Mouse (Mus musculus) erythroblast, embryonic 14.5 days (primary cell): ENCODE data around the gene Kansl2. TPM values are rescaled to one million over a fixed set of nuclear protein-coding genes. Genes with fewer than 3 reads are reported as not detected.

Experiments
- H3K27me3 ChIP-seq: 2 replicates; pipeline ENCODE4 v1.6.1; 2012; ENCODE audit warnings: inconsistent platforms; ENCODE audit not compliant: control insufficient read depth
- H3K36me3 ChIP-seq: 2 replicates; pipeline ENCODE4 v1.6.1; 2012; ENCODE audit warnings: mild to moderate bottlenecking, inconsistent platforms; ENCODE audit not compliant: control insufficient read depth
- H3K4me1 ChIP-seq: 2 replicates; pipeline ENCODE4 v1.6.1; 2012; ENCODE audit warnings: inconsistent platforms; ENCODE audit not compliant: control insufficient read depth
- H3K4me3 ChIP-seq: replicated peaks from 2 replicates; pipeline ENCODE3; 2012; ENCODE audit warnings: moderate library complexity, mild to moderate bottlenecking, inconsistent platforms
- H3K9me3 ChIP-seq: 2 replicates; pipeline ENCODE4 v1.6.1; 2012; ENCODE audit warnings: low read length, inconsistent platforms, mixed read lengths; ENCODE audit not compliant: control insufficient read depth
- GATA1 ChIP-seq: IDR thresholded peaks from 2 replicates; pipeline ENCODE4 v1.6.1; 2012; ENCODE audit warnings: low read length, inconsistent platforms, mixed read lengths
- TAL1 ChIP-seq: IDR thresholded peaks from 3 replicates; pipeline ENCODE4 v1.6.1; 2012; ENCODE audit warnings: low read length, inconsistent platforms, mixed read lengths
- polyA plus RNA-seq: library from polyadenylated mRNA; stranded (reverse); fragments of >175 nt; gene quantifications from 2 replicates; pipeline ENCODE4 v1.2.3, GENCODE M21; 2012

The Kansl2 gene
- polyA plus RNA-seq, result 2.3 and 2.7 TPM in 2 replicates

DNA sequence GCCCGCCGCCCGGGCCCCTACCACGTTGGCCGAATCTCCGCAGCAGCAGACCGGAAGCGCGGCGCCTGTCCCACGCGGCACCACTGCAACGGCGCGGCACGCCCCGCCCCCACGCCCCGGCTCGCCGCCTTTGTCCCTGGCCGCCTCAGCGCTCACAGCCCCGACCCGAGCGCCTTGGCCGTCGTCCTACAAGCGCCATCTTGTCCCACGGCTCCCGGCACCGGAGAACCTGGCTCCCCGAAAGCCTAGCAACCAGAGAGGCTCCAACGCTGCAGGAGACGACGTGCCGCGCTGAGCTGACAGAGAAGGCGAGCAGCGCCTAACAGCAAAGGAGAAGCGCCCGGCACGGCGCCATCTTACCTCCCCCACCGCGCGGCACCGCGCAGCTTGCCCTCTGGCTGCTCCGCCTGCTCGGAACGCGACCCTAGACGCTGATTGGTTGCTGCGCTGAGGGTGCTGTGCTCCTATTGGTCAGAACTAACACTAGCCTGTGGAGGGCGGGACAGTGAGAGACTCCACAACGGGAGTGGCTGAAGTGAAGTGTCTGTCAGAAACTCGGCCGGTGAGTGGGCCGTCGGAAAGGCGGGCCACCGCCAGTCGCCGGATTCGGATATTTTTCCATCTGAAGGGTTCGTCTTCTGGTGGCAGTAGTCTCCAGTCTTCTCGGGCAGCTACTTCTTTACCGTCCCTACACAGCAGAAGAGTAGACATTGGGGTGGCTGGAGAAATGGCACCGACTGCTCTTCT lies at the start of gene Kansl2:
TSS of gene Kansl2 (minus strand) at position 384 of the 747 bp plus-strand sequence.
- peaks cover 55% of the 10 kb centered on the region for H3K36me3 ChIP-seq
- no peaks in the 10 kb centered on the region for H3K27me3 ChIP-seq
- H3K4me3 ChIP-seq, result peak within 1 kb of the TSS; percentile 78
- TF ChIP-seq TAL1 (no peak), GATA1 (no peak)
- no peaks in the 10 kb centered on the region for H3K9me3 ChIP-seq
- peaks cover 30% of the 10 kb centered on the region for H3K4me1 ChIP-seq

DNA sequence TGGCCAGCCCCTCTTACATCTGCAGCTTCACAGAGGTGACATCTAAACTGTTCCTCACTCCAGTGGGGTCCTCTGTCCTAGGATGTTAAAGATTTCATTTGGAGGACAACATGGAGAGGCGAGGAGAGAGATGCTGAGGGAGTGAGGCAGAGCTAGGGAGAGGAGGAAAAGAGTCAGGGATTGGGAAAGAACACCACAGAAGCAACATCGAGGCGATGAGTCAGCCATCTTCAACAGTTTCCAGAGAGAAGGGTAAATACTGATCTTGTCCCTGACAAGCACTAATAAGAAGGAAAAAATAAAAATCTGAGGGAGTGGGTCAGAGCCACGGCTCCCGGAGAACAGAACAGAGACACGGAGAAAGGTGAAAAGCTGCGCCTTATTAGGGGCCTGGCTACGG lies 48.9 kb upstream of the Kansl2 start:
- Histone ChIP-seq H3K4me1 (peaks cover 46% of the 10 kb centered on the region), H3K36me3 (peaks cover 12% of the 10 kb centered on the region), H3K27me3 (peaks cover 22% of the 10 kb centered on the region), H3K9me3 (peaks cover 2% of the 10 kb centered on the region; the same call in 1 of the 2 replicates), H3K4me3 (no peak overlapping the region)
- TF ChIP-seq GATA1, result no peak
- no peak for TF ChIP-seq TAL1

DNA sequence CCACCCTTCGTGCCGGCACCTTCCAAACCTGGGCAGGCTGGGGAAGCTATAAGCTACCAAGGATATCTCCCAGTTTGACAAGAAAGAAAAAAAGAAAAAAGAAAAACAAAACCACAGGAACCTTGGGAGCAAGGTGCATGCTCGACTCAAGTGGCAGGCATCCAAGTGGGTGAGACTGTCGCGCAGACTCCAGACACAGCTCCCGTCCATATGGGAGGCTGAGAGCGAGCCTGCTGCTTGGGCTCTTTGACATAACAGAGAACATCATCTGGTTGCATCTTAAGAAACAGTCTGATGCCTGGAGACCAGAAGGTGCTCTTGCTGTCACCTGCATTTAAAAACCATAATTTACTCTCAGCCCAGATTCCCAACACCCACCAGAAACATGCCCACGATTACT lies 48.3 kb upstream of the Kansl2 start:
- peaks cover 8% of the 10 kb centered on the region for H3K36me3 ChIP-seq
- peaks cover 28% of the 10 kb centered on the region for H3K27me3 ChIP-seq
- TF ChIP-seq GATA1, result no peak
- no peak for TF ChIP-seq TAL1
- peaks cover 40% of the 10 kb centered on the region for H3K4me1 ChIP-seq
- no peak overlapping the region for H3K4me3 ChIP-seq
- peaks cover 2% of the 10 kb centered on the region; the same call in 1 of the 2 replicates for H3K9me3 ChIP-seq

DNA sequence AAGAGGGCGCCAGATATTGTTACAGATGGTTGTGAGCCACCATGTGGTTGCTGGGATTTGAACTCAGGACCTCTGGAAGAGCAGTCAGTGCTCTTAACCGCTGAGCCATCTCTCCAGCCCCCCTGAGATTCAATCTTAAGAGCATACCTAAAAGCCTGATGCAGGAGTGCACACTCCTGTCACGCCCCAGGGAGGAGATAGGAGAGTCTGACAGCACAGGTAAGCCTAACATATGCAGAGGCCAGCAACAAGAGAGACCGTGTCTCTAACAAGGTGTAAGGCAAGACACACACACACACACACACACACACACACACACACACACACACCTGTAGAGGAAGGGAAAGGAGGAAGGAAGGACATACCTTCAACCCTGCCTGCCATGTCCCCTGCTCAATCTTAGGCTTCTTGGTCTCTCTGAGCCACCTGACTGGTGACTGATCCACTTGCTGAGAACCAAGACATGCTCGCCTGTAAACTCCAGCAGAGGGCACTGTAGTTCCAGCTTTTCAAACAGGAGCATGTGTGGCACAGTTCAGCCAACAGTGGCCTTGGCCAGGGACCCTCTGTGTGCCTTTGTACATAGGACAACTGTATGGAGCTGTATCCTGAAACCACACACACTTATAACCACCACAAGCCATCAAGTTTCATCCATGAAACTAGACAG lies 45.9 kb upstream of the Kansl2 start:
- TF ChIP-seq GATA1 (no peak), TAL1 (no peak)

DNA sequence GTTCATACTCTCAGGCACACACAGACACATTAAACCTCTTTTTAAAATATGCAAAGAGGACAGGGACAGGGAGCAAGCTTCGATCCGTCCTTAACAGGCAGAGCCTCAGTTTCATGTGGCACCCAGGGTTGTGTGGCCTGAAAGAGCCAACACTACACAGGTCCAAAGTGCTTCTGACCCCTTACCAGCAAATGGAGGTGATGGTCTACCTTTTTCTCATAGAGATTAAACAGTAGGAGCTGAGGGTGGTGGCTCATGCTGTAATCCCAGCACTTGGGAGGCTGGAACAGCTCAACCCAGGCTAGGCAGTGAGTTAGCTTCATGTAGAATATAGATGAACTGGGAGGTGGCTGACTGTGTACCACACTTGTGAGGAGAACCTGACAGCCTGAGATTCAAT lies 45.2 kb upstream of the Kansl2 start:
- H3K9me3 ChIP-seq, result no peaks in the 10 kb centered on the region
- H3K36me3 ChIP-seq, result no peaks in the 10 kb centered on the region
- no peak overlapping the region for H3K4me3 ChIP-seq
- peaks cover 41% of the 10 kb centered on the region for H3K27me3 ChIP-seq
- H3K4me1 ChIP-seq, result peaks cover 15% of the 10 kb centered on the region
- no peak for TF ChIP-seq TAL1
- no peak for TF ChIP-seq GATA1

More for the DNA sequence above, 45.9 kb upstream of the Kansl2 start:
- Histone ChIP-seq H3K27me3 (peaks cover 40% of the 10 kb centered on the region), H3K4me1 (peaks cover 18% of the 10 kb centered on the region), H3K4me3 (no peak overlapping the region), H3K9me3 (no peaks in the 10 kb centered on the region), H3K36me3 (no peaks in the 10 kb centered on the region)

DNA sequence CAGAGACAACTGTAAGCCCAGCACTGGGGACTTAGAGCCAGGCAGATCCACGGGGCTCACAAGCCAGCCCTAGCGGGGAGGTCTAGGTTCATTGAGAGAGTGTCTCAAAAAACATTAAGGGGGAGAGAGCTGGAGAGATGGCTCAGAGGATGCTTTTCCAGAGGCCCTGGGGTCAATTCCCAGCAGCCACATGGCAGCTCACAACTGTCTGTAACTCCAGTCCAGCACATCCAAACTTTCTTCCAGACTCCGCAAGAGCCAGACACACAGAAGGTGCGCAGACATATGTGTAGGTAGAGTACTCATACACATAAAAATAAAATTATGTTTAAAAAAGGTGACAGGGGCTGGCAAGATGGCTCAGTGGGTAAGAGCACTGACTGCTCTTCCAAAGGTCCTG lies 39.2 kb upstream of the Kansl2 start:
- Histone ChIP-seq H3K36me3 (peaks cover 4% of the 10 kb centered on the region), H3K27me3 (peaks cover 19% of the 10 kb centered on the region)

DNA sequence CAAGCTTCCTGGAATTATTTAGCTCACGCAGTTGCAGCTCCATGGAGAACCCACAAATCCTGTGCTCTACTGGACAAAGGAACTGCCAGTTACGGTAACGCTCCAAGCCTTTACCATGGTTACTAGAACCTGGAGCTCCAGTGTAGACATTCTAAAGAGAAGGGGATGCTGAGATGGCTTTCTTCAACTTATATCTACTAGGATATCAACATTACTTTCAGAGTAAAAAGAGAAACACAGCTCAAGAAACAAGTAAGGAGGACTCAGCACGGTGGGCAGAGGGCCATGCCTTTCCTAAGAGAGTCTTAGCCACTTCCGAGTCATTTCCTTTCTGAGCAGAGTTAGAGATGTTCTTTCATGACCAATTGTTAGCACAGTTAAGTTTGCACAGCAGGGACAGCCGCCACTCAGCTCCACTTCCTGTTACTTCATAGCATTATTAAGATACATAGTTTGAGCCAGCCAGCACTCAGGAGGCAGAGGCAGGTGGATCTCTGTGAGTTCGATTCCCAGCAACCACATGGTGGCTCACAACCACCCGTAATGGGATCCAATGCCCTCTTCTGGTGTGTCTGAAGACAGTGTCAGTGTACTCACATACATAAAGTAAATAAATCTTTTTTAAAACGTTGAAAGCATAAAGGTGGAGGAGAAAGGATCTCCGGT lies 36.9 kb upstream of the Kansl2 start, which contains the start of the genes Ccnt1 and 4930415O20Rik:
TSS of gene Ccnt1 (minus strand) at position 51 of the 666 bp plus-strand sequence.
TSS of gene 4930415O20Rik (plus strand) at position 132 of the 666 bp plus-strand sequence.
- TF ChIP-seq TAL1 (no peak), GATA1 (no peak)
- peaks cover 7% of the 10 kb centered on the region for H3K36me3 ChIP-seq
- peaks cover 7% of the 10 kb centered on the region for H3K27me3 ChIP-seq
- peaks cover 21% of the 10 kb centered on the region for H3K4me1 ChIP-seq
- no peaks in the 10 kb centered on the region for H3K9me3 ChIP-seq
- no peak within 1 kb of the TSS for H3K4me3 ChIP-seq

More for the DNA sequence above, 39.2 kb upstream of the Kansl2 start:
- Histone ChIP-seq H3K9me3 (no peaks in the 10 kb centered on the region), H3K4me3 (no peak overlapping the region), H3K4me1 (peaks cover 16% of the 10 kb centered on the region)
- TF ChIP-seq TAL1 (no peak), GATA1 (no peak)

DNA sequence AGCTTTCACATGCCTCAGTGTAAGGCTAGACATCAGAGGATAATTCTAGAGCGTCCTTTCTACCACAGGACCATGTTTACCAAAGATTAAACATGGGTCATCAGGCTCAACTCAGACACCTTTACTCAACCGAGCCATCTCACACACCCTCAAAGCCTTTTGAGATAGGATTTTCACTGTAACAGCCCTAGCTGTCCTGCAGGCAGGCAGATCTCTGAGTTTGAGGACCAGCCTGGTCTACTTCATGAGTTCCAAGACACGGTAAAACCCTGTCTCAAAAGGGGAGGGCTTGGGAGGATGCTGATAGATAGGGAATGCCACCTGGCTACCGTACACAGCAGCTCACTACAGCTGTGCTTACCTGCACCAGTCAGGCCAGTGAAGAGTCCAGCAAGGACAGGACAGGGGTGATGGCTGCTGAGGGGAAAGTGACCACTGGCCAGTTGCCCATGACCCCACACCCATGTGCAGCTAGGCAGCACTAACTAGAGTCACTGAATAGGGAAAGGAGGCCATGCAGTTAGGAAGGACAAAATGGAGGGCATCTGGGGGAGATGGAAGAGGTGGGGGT lies 35.8 kb upstream of the Kansl2 start:
- Histone ChIP-seq H3K4me1 (peaks cover 32% of the 10 kb centered on the region), H3K36me3 (peaks cover 18% of the 10 kb centered on the region), H3K27me3 (0 out of 2 replicates have a peak, but pooled peaks cover under 1% of the 10 kb centered on the region), H3K4me3 (no peak overlapping the region), H3K9me3 (no peaks in the 10 kb centered on the region)
- no peak for TF ChIP-seq TAL1
- TF ChIP-seq GATA1, result no peak

DNA sequence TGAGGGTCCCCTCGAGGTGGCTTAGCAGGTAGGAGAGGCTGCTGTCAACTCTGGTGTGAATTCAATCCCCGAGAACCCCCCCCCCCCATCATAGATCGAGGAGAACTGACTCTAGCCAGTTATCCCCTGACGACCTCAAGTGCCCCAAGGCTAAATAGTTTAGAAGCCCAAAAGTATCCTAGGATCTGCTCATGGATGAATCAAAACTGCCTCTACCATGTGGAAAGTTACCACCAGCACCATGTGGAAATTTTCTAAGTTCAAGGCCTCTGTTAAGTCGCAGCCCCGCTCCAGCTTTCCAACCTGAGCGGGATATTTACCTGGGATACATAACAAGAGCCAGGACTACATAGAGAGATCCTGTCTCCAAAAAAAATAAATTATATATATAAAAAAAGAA lies 35.2 kb upstream of the Kansl2 start:
- no peaks in the 10 kb centered on the region for H3K27me3 ChIP-seq
- H3K4me3 ChIP-seq, result peak overlapping the region; percentile 76
- no peaks in the 10 kb centered on the region for H3K9me3 ChIP-seq
- peaks cover 25% of the 10 kb centered on the region for H3K36me3 ChIP-seq
- no peak for TF ChIP-seq TAL1
- no peak for TF ChIP-seq GATA1
- H3K4me1 ChIP-seq, result peaks cover 36% of the 10 kb centered on the region
